Mouse (Mus musculus) thymus, adult 2 months (tissue): ENCODE results near the gene Sipa1l2. TPM values are rescaled to one million over a fixed set of nuclear protein-coding genes. Genes with fewer than 3 reads are reported as not detected.

Source experiments
- DNase-seq: peaks from one replicate; pipeline ENCODE4 v3.0.0; 2021
- H3K27ac ChIP-seq: fragments of 200-500 bp; 2 replicates; pipeline ENCODE4 v1.5.1; 2012; ENCODE audit warnings: low read length, control low read depth; ENCODE audit not compliant: control insufficient read depth, insufficient read depth
- H3K27me3 ChIP-seq: fragments of 200-500 bp; 2 replicates; pipeline ENCODE4 v1.6.1; 2012; ENCODE audit warnings: mild to moderate bottlenecking, low read length, moderate library complexity, mixed read lengths; ENCODE audit not compliant: control insufficient read depth, insufficient read depth
- H3K36me3 ChIP-seq: fragments of 200-500 bp; 2 replicates; pipeline ENCODE4 v1.6.1; 2012; ENCODE audit warnings: mild to moderate bottlenecking, low read length, moderate library complexity; ENCODE audit not compliant: control insufficient read depth, insufficient read depth
- H3K4me1 ChIP-seq: fragments of 200-500 bp; replicated peaks from 2 replicates; pipeline ENCODE4 v1.6.1; 2012; ENCODE audit warnings: low read length; ENCODE audit not compliant: control insufficient read depth, insufficient read depth
- H3K4me3 ChIP-seq: fragments of 200-500 bp; 2 replicates; pipeline ENCODE4 v1.5.1; 2012; ENCODE audit warnings: mild to moderate bottlenecking, low read length, control low read depth, moderate library complexity; ENCODE audit not compliant: control insufficient read depth, insufficient read depth
- CTCF ChIP-seq: fragments of 200-500 bp; IDR thresholded peaks from 2 replicates; pipeline ENCODE4 v1.5.1; 2012; ENCODE audit warnings: mild to moderate bottlenecking, control low read depth, low read length, moderate library complexity, borderline replicate concordance; ENCODE audit not compliant: control insufficient read depth, poor library complexity, insufficient read depth; ENCODE audit errors: extremely low read depth
- POLR2A ChIP-seq: fragments of 200-500 bp; IDR thresholded peaks from 2 replicates; pipeline ENCODE4 v1.6.1; 2012; ENCODE audit warnings: mild to moderate bottlenecking, low read length, control low read depth, moderate library complexity; ENCODE audit not compliant: control insufficient read depth, poor library complexity, insufficient read depth; ENCODE audit errors: extremely low read depth
- WGBS: fragments of 180-500 bp; shearing (Covaris S2); methylation state at CpG from one replicate; pipeline ENCODE4 v1.1.7; 2018; 5-methylcytosine and 5-hydroxymethylcytosine counted together
- polyA plus RNA-seq: library from polyadenylated mRNA; depleted of rRNA; stranded (reverse); fragments of >200 nt; gene quantifications from 2 replicates; pipeline ENCODE4 v1.2.3, GENCODE M21; 2012

Gene Sipa1l2
- polyA plus RNA-seq, 1 experiment = 11.7 TPM

DNA sequence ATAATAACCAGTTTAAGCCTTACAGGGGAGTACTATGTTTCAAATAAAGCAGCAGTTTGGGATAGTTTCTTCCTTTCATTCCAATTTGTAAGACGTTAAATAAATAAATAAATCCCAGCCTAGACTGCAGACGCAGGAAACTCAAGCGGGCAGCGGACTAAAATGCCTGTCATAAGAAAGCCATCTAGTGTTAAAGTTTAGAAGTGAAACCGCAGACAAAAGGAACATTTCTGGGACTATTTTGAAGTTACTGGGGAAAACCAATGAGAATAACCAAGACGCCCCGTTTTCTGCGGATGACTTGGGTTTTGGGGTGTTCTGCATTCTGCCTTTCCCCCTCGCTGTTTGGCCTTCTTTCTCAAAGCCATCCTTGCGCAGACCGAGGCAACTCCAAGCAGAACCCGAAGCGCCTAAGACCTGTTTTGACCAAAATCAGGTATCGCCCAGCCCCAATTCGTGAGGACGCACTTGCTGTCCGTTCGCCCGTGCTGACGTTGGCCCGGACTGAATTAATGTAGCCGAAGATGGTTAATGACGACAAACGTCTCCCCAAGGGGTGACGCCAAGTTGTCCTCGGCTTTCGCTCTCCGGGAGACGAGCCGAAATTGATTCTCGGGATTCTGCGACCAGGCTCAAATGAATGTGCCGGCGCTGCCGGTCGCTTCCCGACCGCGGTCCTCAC, 616 bp downstream of the Sipa1l2 start:
- DNase-seq = no peak
- Histone ChIP-seq H3K36me3 (no peaks in the 10 kb centered on the region), H3K4me3 (peak overlapping the region; percentile 86), H3K27ac (no peak overlapping the region), H3K4me1 (peaks cover 7% of the 10 kb centered on the region), H3K27me3 (no peaks in the 10 kb centered on the region)
- TF ChIP-seq POLR2A (no peak), CTCF (no peak)
- WGBS = under 1% methylated on average over 39 of the region's 39 CpGs

DNA sequence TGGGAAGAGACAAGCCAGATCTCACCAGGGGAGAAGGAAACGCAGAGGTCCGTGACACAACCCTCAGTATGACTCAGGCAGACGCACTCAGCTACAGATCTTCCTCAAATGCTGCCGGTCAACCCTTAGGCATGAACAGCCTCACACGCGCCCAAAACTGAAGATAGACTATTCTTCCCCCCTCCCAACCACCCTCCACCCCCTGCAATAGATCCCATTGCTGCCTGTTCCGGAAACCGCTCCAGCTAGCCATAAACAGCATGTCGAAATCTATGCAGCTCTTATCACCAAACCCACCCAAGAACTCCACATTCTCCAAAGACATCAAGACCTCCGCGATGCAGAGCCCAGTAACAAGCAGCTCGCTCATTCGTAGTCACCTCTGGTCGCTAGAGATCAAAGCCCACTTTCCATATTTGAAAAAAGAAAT, 1.2 kb downstream of the Sipa1l2 start:
- Histone ChIP-seq H3K36me3 (no peaks in the 10 kb centered on the region), H3K27me3 (no peaks in the 10 kb centered on the region), H3K27ac (no peak overlapping the region), H3K4me1 (peaks cover 7% of the 10 kb centered on the region), H3K4me3 (peak overlapping the region; percentile 3)
- no peak for DNase-seq
- WGBS = 3% methylated on average over 14 of the region's 14 CpGs
- TF ChIP-seq CTCF = no peak
- TF ChIP-seq POLR2A = no peak

DNA sequence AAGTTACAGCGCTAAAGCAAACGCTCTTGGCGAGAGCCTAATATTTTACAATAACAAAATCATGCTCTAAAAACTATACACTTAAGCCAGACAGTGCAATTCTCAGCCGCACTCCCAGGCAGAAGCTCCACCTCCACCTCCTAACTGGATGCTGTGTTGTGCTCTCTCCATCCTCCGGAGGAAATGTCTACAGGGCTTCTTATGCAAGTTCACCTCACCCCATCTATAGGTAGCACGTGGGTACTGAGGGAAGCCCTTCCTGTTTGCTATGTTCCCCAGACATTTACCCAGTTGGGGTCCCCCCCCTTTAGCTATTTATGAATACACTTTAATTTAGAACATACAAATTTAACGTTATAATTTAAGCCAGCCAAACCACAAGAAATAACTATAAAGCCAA, 2.0 kb downstream of the Sipa1l2 start:
- H3K27ac ChIP-seq = no peak overlapping the region
- H3K27me3 ChIP-seq = no peaks in the 10 kb centered on the region
- no peak overlapping the region for H3K4me3 ChIP-seq
- H3K36me3 ChIP-seq = no peaks in the 10 kb centered on the region
- TF ChIP-seq POLR2A = no peak
- no peak for TF ChIP-seq CTCF
- 49% methylated on average over 7 of the region's 7 CpGs for WGBS
- DNase-seq = peak; percentile 52
- peaks cover 7% of the 10 kb centered on the region for H3K4me1 ChIP-seq

DNA sequence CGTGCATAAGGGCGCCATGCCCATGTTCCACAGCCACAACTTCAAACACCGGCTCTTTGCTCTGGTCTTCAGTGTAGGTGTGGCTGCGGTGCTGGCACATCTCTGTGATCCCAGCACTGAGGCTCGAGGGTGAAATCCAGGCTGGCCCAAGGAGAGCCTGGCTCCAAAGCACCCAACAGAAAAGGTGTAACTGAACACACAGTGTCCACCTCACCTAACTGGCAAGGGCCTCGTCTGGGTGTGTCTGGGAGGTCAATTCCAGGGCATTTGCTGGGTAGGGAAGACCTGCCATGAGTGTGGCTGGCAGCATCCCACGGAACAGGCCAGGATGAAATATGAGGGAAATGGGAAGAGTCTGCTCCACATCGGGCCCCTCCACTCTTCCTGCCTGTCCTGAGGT, 6.7 kb downstream of the Sipa1l2 start:
- Histone ChIP-seq H3K36me3 (no peaks in the 10 kb centered on the region), H3K27me3 (no peaks in the 10 kb centered on the region), H3K27ac (no peak overlapping the region), H3K4me1 (peaks cover 30% of the 10 kb centered on the region), H3K4me3 (no peak overlapping the region)
- no peak for DNase-seq
- TF ChIP-seq POLR2A (no peak), CTCF (no peak)
- 91% methylated on average over 8 of the region's 8 CpGs for WGBS

DNA sequence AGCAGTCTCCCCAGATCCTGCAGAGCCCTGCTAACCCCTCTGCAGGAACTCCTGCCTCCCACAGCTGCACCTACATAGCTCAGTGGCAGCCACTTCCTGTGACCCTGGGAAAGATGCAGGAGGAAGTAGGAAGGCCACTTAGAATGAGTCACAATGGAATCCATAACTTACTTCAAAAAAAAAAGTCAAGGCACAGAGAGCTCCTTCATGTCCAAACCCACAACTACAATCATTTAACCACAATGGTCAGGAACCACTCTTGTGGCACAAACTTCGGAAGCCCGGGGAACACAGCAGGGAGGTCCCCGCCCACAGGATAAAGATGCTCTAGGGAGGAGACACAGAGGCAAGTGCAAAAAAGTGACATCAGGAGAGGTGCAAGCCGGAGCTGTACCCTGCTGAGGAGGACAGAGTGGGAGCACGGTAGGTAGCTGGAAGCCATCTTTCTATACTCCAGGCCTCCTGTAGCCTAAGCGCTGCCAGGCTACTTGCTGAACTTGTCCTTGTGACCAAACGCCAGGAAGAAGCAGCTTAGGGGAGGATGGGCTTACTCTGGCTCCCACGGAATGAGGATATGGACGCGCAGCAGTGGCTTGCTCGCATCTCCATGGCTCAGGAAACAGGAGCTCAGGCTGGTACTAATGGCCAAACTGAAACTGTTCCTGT, 8.7 kb downstream of the Sipa1l2 start:
- Histone ChIP-seq H3K36me3 (no peaks in the 10 kb centered on the region), H3K4me1 (peaks cover 41% of the 10 kb centered on the region), H3K27ac (no peak overlapping the region), H3K4me3 (no peak overlapping the region), H3K27me3 (no peaks in the 10 kb centered on the region)
- DNase-seq = peak; percentile 33
- WGBS = 40% methylated on average over 11 of the region's 11 CpGs
- TF ChIP-seq CTCF (no peak), POLR2A (no peak)

- DNase-seq = no peak
- no peak overlapping the region for H3K4me3 ChIP-seq
These were observed 10.4 kb downstream of the Sipa1l2 start for GRCm38 (mm10) chr8:125559066-125559653.

More at GRCm38 (mm10) chr8:125559066-125559653, 10.4 kb downstream of the Sipa1l2 start:
- TF ChIP-seq CTCF = no peak
- TF ChIP-seq POLR2A = no peak
- WGBS = 63% methylated on average over 5 of the region's 5 CpGs
- H3K27ac ChIP-seq = no peak overlapping the region
- no peaks in the 10 kb centered on the region for H3K36me3 ChIP-seq
- no peaks in the 10 kb centered on the region for H3K27me3 ChIP-seq
- peaks cover 41% of the 10 kb centered on the region for H3K4me1 ChIP-seq
